Mouse (Mus musculus) stomach, adult 2 months (tissue): ENCODE data around the gene Ddx6. TPM values are rescaled to one million over a fixed set of nuclear protein-coding genes. Genes with fewer than 3 reads are reported as not detected.

Source experiments
- polyA plus RNA-seq: library from polyadenylated mRNA; depleted of rRNA; stranded (reverse); fragments of >200 nt; gene quantifications from 2 replicates; pipeline ENCODE4 v1.2.3, GENCODE M21; 2012; rRNA removed

Ddx6 gene
- 2.8 and 4.1 TPM in 2 replicates for polyA plus RNA-seq

DNA sequence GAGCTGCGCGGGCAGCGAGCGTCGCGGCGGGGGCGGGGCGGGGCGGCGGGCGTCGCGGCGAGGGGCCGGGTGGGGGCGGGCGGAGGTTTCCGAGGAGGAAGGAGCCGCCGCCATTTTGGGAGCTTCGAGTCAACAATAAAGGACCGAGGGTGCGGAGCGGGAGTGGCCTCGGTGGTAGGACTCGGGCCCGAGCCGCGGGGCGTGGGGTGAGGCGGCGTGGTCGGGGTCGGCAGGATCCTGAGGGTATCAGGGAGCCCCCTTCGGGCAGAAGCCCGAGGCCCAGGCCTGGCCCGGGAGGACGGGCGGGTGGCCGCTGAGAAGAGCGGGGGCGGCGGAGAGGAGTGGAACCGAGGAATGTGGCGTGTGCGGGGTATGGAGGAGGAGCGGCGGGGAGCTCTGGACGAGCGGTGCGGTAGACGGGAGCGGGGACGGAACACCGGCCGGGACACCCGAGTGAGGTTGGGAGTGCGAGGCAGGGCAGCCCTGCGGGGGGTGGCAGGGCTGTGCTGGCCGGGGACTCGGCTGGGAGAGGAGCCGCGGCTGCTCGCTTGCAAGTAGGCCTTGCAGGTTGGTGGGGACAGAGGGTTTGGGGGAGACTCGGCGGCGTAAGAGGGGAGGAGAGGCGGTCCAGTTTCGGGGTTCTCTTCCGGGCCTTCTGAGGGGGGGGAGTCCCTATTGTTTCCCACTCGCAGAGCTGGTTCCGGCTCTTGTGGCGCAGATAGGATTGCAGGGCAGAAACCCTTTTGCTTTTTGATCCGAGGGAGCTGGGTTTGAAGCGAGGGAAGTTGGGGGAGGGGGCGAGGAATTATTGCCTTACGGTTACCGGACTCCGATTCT, at the start of gene Ddx6:
Ddx6 (plus strand) TSS at position 114 of the 837 bp plus-strand sequence.

DNA sequence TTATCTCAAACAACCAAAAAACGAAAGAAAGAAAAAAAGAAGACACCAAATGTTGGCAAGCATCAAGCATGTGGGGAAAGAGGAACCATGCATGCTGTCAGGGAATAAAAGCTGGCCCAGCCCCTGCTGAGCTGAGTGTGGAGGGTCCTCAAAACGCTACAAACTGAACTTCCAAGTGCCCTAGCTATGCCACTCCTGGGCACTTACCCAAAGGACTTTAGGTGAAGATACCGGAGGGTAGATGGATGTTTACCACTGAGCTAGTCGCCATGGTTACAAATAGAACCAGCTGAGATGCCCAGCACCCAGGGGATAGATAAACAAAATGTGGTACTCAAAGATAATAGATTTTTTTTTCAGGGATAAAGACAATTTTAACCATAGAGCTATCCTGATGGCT, 43.1 kb upstream of the Ddx6 start, which contains the start of gene Cxcr5:
Cxcr5 (minus strand) TSS at position 281 of the 400 bp plus-strand sequence.

DNA sequence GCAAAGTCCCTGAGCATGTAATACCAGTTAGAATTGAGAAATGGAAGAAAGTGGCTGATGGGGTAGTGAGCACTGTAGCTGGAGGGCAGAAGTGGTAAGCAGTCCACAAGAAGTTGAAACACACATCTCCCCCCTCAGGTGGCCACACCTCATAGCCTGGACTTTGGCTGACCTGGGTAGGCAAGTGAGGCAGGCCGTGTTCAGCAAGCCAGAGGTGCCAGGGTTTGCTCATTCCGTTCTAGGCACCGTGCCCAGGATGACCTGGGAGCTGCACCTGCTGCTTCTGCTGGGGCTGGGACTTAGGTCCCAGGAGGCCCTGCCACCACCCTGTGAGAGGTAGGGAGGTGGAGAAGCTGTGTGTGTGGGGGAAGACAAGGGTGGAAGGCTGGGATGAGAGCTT, 68.3 kb downstream of the Ddx6 start, which contains the start of gene Treh:
Treh (plus strand) TSS at position 229 of the 400 bp plus-strand sequence.

Other genes starting within 250 kb of the Ddx6 start
- gene Vps11, start 243.2 kb upstream of the Ddx6 start, polyA plus RNA-seq, result 7.8 and 9.0 TPM in 2 replicates
- 23.7 and 29.7 TPM in 2 replicates for gene Hyou1, start 225.4 kb upstream of the Ddx6 start, polyA plus RNA-seq
- gene Slc37a4, start 208.0 kb upstream of the Ddx6 start, polyA plus RNA-seq, result 9.2 and 12.1 TPM in 2 replicates
- gene Rps25, start 197.8 kb upstream of the Ddx6 start, polyA plus RNA-seq, result 17.8 and 26.3 TPM in 2 replicates
- gene Trappc4, start 197.3 kb upstream of the Ddx6 start, polyA plus RNA-seq, result 11.9 and 17.8 TPM in 2 replicates
- 6.7 and 13.0 TPM in 2 replicates for gene Ccdc84, start 186.3 kb upstream of the Ddx6 start, polyA plus RNA-seq
- gene Foxr1, start 163.8 kb upstream of the Ddx6 start, polyA plus RNA-seq, result not detected in 2 replicates
- 0.19 and 0.81 TPM in 2 replicates for gene Upk2, start 149.9 kb upstream of the Ddx6 start, polyA plus RNA-seq
- gene Bcl9l, start 122.1 kb upstream of the Ddx6 start, polyA plus RNA-seq, result 23.6 and 25.0 TPM in 2 replicates
- 0.04 and 0.05 TPM in 2 replicates for gene Cxcr5, start 43.0 kb upstream of the Ddx6 start, polyA plus RNA-seq
- gene Treh, start 68.3 kb downstream of the Ddx6 start, polyA plus RNA-seq, result 0.10 TPM in 1 of 2 replicates, not detected in the other
- 57.9 and 69.7 TPM in 2 replicates for gene Phldb1, start 130.3 kb downstream of the Ddx6 start, polyA plus RNA-seq
- gene Arcn1, start 163.0 kb downstream of the Ddx6 start, polyA plus RNA-seq, result 11.5 and 13.1 TPM in 2 replicates
- 11.3 and 12.1 TPM in 2 replicates for gene Ift46, start 163.0 kb downstream of the Ddx6 start, polyA plus RNA-seq
- gene Tmem25, start 194.4 kb downstream of the Ddx6 start, polyA plus RNA-seq, result 2.1 and 3.1 TPM in 2 replicates
- gene Ttc36, start 198.2 kb downstream of the Ddx6 start, polyA plus RNA-seq, result 1.9 and 3.3 TPM in 2 replicates